Mouse (Mus musculus): ENCODE measurements around the gene Klf1. TPM values are rescaled to one million over a fixed set of nuclear protein-coding genes. Genes with fewer than 3 reads are reported as not detected.

Gene Klf1
- polyA plus RNA-seq, 1 experiment from 2014 or later: 11.1 TPM

- no peaks in the 10 kb centered on the region; the same call in 1 of the 2 replicates for H3K9me3 ChIP-seq (replicated peaks; ENCODE audit: control insufficient read depth, low read length)
- DNase-seq (ENCODE audit: low spot score) (no peak), ATAC-seq (replicated peaks; ENCODE audit: insufficient number of reproducible peaks, low FRiP score, low TSS enrichment, low read depth) (no peak)
- peak overlapping the region; percentile 43 for H3K9ac ChIP-seq (replicated peaks; ENCODE audit: low read length)
- H3K4me2 ChIP-seq (ENCODE audit: low read depth, low read length): peak overlapping the region; percentile 81
- peaks cover 34% of the 10 kb centered on the region for H3K27me3 ChIP-seq (ENCODE audit: control insufficient read depth, insufficient read depth, low read length)
- H3K4me1 ChIP-seq (ENCODE audit: control insufficient read depth, insufficient read depth, low read length): peaks cover 3% of the 10 kb centered on the region; the same call in 1 of the 2 replicates
- H3K4me3 ChIP-seq (ENCODE audit: low read depth, low read length): peak overlapping the region; percentile 39
- 16% methylated on average over 9 of the region's 9 CpGs for WGBS
- no peak overlapping the region for H3K27ac ChIP-seq (replicated peaks; ENCODE audit: low read depth, low read length)
- no peaks in the 10 kb centered on the region for H3K36me3 ChIP-seq (replicated peaks; ENCODE audit: control insufficient read depth, insufficient read depth, low read depth, low read length)
These were observed 11.8 kb downstream of the Klf1 start for GRCm38 (mm10) chr8:84913502-84913900.

GRCm38 (mm10) chr8:84913960-84914359, 12.2 kb downstream of the Klf1 start:
- WGBS: 35% methylated on average over 4 of the region's 4 CpGs
- H3K4me3 ChIP-seq (ENCODE audit: low read depth, low read length): no peak overlapping the region
- H3K4me1 ChIP-seq (ENCODE audit: control insufficient read depth, insufficient read depth, low read length): peaks cover 1% of the 10 kb centered on the region; the same call in 1 of the 2 replicates
- peaks cover 33% of the 10 kb centered on the region for H3K27me3 ChIP-seq (ENCODE audit: control insufficient read depth, insufficient read depth, low read length)
- H3K4me2 ChIP-seq (ENCODE audit: low read depth, low read length): no peak overlapping the region
- H3K36me3 ChIP-seq (replicated peaks; ENCODE audit: control insufficient read depth, insufficient read depth, low read depth, low read length): no peaks in the 10 kb centered on the region
- H3K27ac ChIP-seq (replicated peaks; ENCODE audit: low read depth, low read length): no peak overlapping the region
- H3K9ac ChIP-seq (replicated peaks; ENCODE audit: low read length): no peak overlapping the region
- no peaks in the 10 kb centered on the region; the same call in 1 of the 2 replicates for H3K9me3 ChIP-seq (replicated peaks; ENCODE audit: control insufficient read depth, low read length)
- ATAC-seq (replicated peaks; ENCODE audit: insufficient number of reproducible peaks, low FRiP score, low TSS enrichment, low read depth) (no peak), DNase-seq (ENCODE audit: low spot score) (peak; percentile 41)

GRCm38 (mm10) chr8:84915269-84915668, 13.5 kb downstream of the Klf1 start:
- Histone ChIP-seq H3K9me3 (replicated peaks; ENCODE audit: control insufficient read depth, low read length) (no peaks in the 10 kb centered on the region; the same call in 1 of the 2 replicates), H3K4me3 (ENCODE audit: low read depth, low read length) (no peak overlapping the region), H3K36me3 (replicated peaks; ENCODE audit: control insufficient read depth, insufficient read depth, low read depth, low read length) (no peaks in the 10 kb centered on the region), H3K4me2 (ENCODE audit: low read depth, low read length) (no peak overlapping the region), H3K9ac (replicated peaks; ENCODE audit: low read length) (no peak overlapping the region), H3K4me1 (ENCODE audit: control insufficient read depth, insufficient read depth, low read length) (no peaks in the 10 kb centered on the region; the same call in 1 of the 2 replicates), H3K27me3 (ENCODE audit: control insufficient read depth, insufficient read depth, low read length) (peaks cover 31% of the 10 kb centered on the region), H3K27ac (replicated peaks; ENCODE audit: low read depth, low read length) (no peak overlapping the region)
- 95% methylated on average over 8 of the region's 8 CpGs for WGBS
- ATAC-seq (replicated peaks; ENCODE audit: insufficient number of reproducible peaks, low FRiP score, low TSS enrichment, low read depth) (no peak), DNase-seq (ENCODE audit: low spot score) (no peak)

GRCm38 (mm10) chr8:84917781-84918180, 16.1 kb downstream of the Klf1 start:
- WGBS: 28% methylated on average over 20 of the region's 20 CpGs
- H3K4me3 ChIP-seq (ENCODE audit: low read depth, low read length): no peak overlapping the region

GRCm38 (mm10) chr8:84918646-84919045, 16.9 kb downstream of the Klf1 start:
- H3K4me2 ChIP-seq (ENCODE audit: low read depth, low read length): no peak overlapping the region
- peaks cover 9% of the 10 kb centered on the region for H3K27me3 ChIP-seq (ENCODE audit: control insufficient read depth, insufficient read depth, low read length)

More at GRCm38 (mm10) chr8:84917781-84918180, 16.1 kb downstream of the Klf1 start:
- peaks cover 18% of the 10 kb centered on the region for H3K27me3 ChIP-seq (ENCODE audit: control insufficient read depth, insufficient read depth, low read length)
- no peak for DNase-seq (ENCODE audit: low spot score)
- no peaks in the 10 kb centered on the region; the same call in 1 of the 2 replicates for H3K4me1 ChIP-seq (ENCODE audit: control insufficient read depth, insufficient read depth, low read length)
- no peaks in the 10 kb centered on the region; the same call in 1 of the 2 replicates for H3K9me3 ChIP-seq (replicated peaks; ENCODE audit: control insufficient read depth, low read length)
- ATAC-seq (replicated peaks; ENCODE audit: insufficient number of reproducible peaks, low FRiP score, low TSS enrichment, low read depth): no peak
- no peak overlapping the region for H3K4me2 ChIP-seq (ENCODE audit: low read depth, low read length)
- H3K27ac ChIP-seq (replicated peaks; ENCODE audit: low read depth, low read length): no peak overlapping the region
- no peak overlapping the region for H3K9ac ChIP-seq (replicated peaks; ENCODE audit: low read length)
- H3K36me3 ChIP-seq (replicated peaks; ENCODE audit: control insufficient read depth, insufficient read depth, low read depth, low read length): no peaks in the 10 kb centered on the region

GRCm38 (mm10) chr8:84921596-84921995, 19.9 kb downstream of the Klf1 start:
- Histone ChIP-seq H3K4me1 (ENCODE audit: control insufficient read depth, insufficient read depth, low read length) (no peaks in the 10 kb centered on the region), H3K27me3 (ENCODE audit: control insufficient read depth, insufficient read depth, low read length) (peaks cover 6% of the 10 kb centered on the region), H3K9ac (replicated peaks; ENCODE audit: low read length) (no peak overlapping the region), H3K4me2 (ENCODE audit: low read depth, low read length) (no peak overlapping the region), H3K27ac (replicated peaks; ENCODE audit: low read depth, low read length) (no peak overlapping the region), H3K36me3 (replicated peaks; ENCODE audit: control insufficient read depth, insufficient read depth, low read depth, low read length) (no peaks in the 10 kb centered on the region), H3K4me3 (ENCODE audit: low read depth, low read length) (no peak overlapping the region), H3K9me3 (replicated peaks; ENCODE audit: control insufficient read depth, low read length) (no peaks in the 10 kb centered on the region)
- DNase-seq (ENCODE audit: low spot score) (no peak), ATAC-seq (replicated peaks; ENCODE audit: insufficient number of reproducible peaks, low FRiP score, low TSS enrichment, low read depth) (no peak)
- 82% methylated on average over 2 of the region's 2 CpGs for whole genome bisulfite sequencing

More at GRCm38 (mm10) chr8:84918646-84919045, 16.9 kb downstream of the Klf1 start:
- ATAC-seq (replicated peaks; ENCODE audit: insufficient number of reproducible peaks, low FRiP score, low TSS enrichment, low read depth) (no peak), DNase-seq (ENCODE audit: low spot score) (no peak)
- H3K4me3 ChIP-seq (ENCODE audit: low read depth, low read length): no peak overlapping the region
- H3K36me3 ChIP-seq (replicated peaks; ENCODE audit: control insufficient read depth, insufficient read depth, low read depth, low read length): no peaks in the 10 kb centered on the region
- no peaks in the 10 kb centered on the region; the same call in 1 of the 2 replicates for H3K9me3 ChIP-seq (replicated peaks; ENCODE audit: control insufficient read depth, low read length)
- 92% methylated on average over 15 of the region's 15 CpGs for WGBS
- no peak overlapping the region for H3K9ac ChIP-seq (replicated peaks; ENCODE audit: low read length)
- no peaks in the 10 kb centered on the region for H3K4me1 ChIP-seq (ENCODE audit: control insufficient read depth, insufficient read depth, low read length)
- H3K27ac ChIP-seq (replicated peaks; ENCODE audit: low read depth, low read length): no peak overlapping the region

GRCm38 (mm10) chr8:84925557-84925956, 23.8 kb downstream of the Klf1 start:
- no peak overlapping the region for H3K4me3 ChIP-seq (ENCODE audit: low read depth, low read length)
- H3K9me3 ChIP-seq (replicated peaks; ENCODE audit: control insufficient read depth, low read length): no peaks in the 10 kb centered on the region
- no peak overlapping the region for H3K4me2 ChIP-seq (ENCODE audit: low read depth, low read length)
- H3K4me1 ChIP-seq (ENCODE audit: control insufficient read depth, insufficient read depth, low read length): no peaks in the 10 kb centered on the region
- no peaks in the 10 kb centered on the region for H3K36me3 ChIP-seq (replicated peaks; ENCODE audit: control insufficient read depth, insufficient read depth, low read depth, low read length)
- no peak for ATAC-seq (replicated peaks; ENCODE audit: insufficient number of reproducible peaks, low FRiP score, low TSS enrichment, low read depth)
- no peak for DNase-seq (ENCODE audit: low spot score)
- H3K27me3 ChIP-seq (ENCODE audit: control insufficient read depth, insufficient read depth, low read length): peaks cover 13% of the 10 kb centered on the region
- no peak overlapping the region for H3K27ac ChIP-seq (replicated peaks; ENCODE audit: low read depth, low read length)
- H3K9ac ChIP-seq (replicated peaks; ENCODE audit: low read length): no peak overlapping the region
- WGBS: 75% methylated on average over 7 of the region's 7 CpGs

GRCm38 (mm10) chr8:84927513-84927912, 25.8 kb downstream of the Klf1 start:
- DNase-seq (ENCODE audit: low spot score): no peak
- H3K9me3 ChIP-seq (replicated peaks; ENCODE audit: control insufficient read depth, low read length): no peaks in the 10 kb centered on the region
- no peak overlapping the region for H3K4me3 ChIP-seq (ENCODE audit: low read depth, low read length)
- H3K4me1 ChIP-seq (ENCODE audit: control insufficient read depth, insufficient read depth, low read length): no peaks in the 10 kb centered on the region
- no peak overlapping the region for H3K9ac ChIP-seq (replicated peaks; ENCODE audit: low read length)
- 86% methylated on average over 1 of the region's 1 CpGs for WGBS
- no peak overlapping the region for H3K27ac ChIP-seq (replicated peaks; ENCODE audit: low read depth, low read length)
- H3K27me3 ChIP-seq (ENCODE audit: control insufficient read depth, insufficient read depth, low read length): peaks cover 13% of the 10 kb centered on the region
- no peak overlapping the region for H3K4me2 ChIP-seq (ENCODE audit: low read depth, low read length)
- ATAC-seq (replicated peaks; ENCODE audit: insufficient number of reproducible peaks, low FRiP score, low TSS enrichment, low read depth): no peak
- H3K36me3 ChIP-seq (replicated peaks; ENCODE audit: control insufficient read depth, insufficient read depth, low read depth, low read length): no peaks in the 10 kb centered on the region
